Mouse (Mus musculus) liver, adult 2 months (tissue): ENCODE data around the gene Itga2b. TPM values are rescaled to one million over a fixed set of nuclear protein-coding genes. Genes with fewer than 3 reads are reported as not detected.

Experiments used
- DNase-seq: peaks from one replicate; pipeline ENCODE4 v3.0.0-alpha.2; 2011; ENCODE audit warnings: low read depth, low spot score; ENCODE audit errors: extremely low read depth
- H3K27ac ChIP-seq: fragments of 200-500 bp; replicated peaks from 2 replicates; pipeline ENCODE4 v1.5.1; 2012; ENCODE audit warnings: low read depth, mild to moderate bottlenecking, control low read depth, inconsistent platforms, low read length; ENCODE audit not compliant: insufficient read depth
- H3K27me3 ChIP-seq: fragments of 200-500 bp; 2 replicates; pipeline ENCODE4 v1.6.1; 2012; ENCODE audit warnings: mild to moderate bottlenecking, moderate library complexity, low read length, inconsistent platforms; ENCODE audit not compliant: control insufficient read depth, insufficient read depth
- H3K36me3 ChIP-seq: fragments of 200-500 bp; 2 replicates; pipeline ENCODE4 v1.6.1; 2012; ENCODE audit warnings: low read length, inconsistent platforms; ENCODE audit not compliant: control insufficient read depth, insufficient read depth
- H3K4me1 ChIP-seq: fragments of 200-500 bp; 2 replicates; pipeline ENCODE4 v1.6.1; 2011; ENCODE audit warnings: low read length; ENCODE audit not compliant: control insufficient read depth, insufficient read depth
- H3K4me3 ChIP-seq: fragments of 200-500 bp; 2 replicates; pipeline ENCODE4 v1.5.1; 2011; ENCODE audit warnings: low read depth, mild to moderate bottlenecking, control low read depth, low read length, moderate library complexity; ENCODE audit not compliant: insufficient read depth
- H3K79me2 ChIP-seq: fragments of 200-500 bp; 2 replicates; pipeline ENCODE4 v1.6.1; 2012; ENCODE audit warnings: inconsistent platforms, mild to moderate bottlenecking, low read length, moderate library complexity; ENCODE audit not compliant: control insufficient read depth, insufficient read depth
- H3K9ac ChIP-seq: fragments of 200-500 bp; 2 replicates; pipeline ENCODE4 v1.6.1; 2012; ENCODE audit warnings: low read depth, mild to moderate bottlenecking, control low read depth, inconsistent platforms, low read length
- CTCF ChIP-seq: fragments of 200-500 bp; IDR thresholded peaks from 2 replicates; pipeline ENCODE4 v1.5.1; 2011; ENCODE audit warnings: low read depth, low read length, control low read depth
- POLR2A ChIP-seq: fragments of 200-500 bp; IDR thresholded peaks from 2 replicates; pipeline ENCODE4 v1.6.1; 2011; ENCODE audit warnings: low read length, control low read depth; ENCODE audit not compliant: insufficient read depth; ENCODE audit errors: extremely low read depth
- WGBS: fragments of 180-500 bp; shearing (Covaris S2); methylation state at CpG from one replicate; pipeline ENCODE4 v1.1.7; 2018; 5-methylcytosine and 5-hydroxymethylcytosine counted together
- polyA plus RNA-seq: library from polyadenylated mRNA; depleted of rRNA; stranded (reverse); fragments of >200 nt; gene quantifications from 2 replicates; pipeline ENCODE4 v1.2.3, GENCODE M21; 2012
- total RNA-seq: library from RNA; depleted of rRNA; stranded (reverse); fragments of >200 nt; gene quantifications from 2 replicates; pipeline ENCODE4 v1.2.3, GENCODE M21; 2014

The Itga2b gene
- total and polyA plus RNA-seq, 2 experiments: 1.6 to 7.1 TPM

DNA sequence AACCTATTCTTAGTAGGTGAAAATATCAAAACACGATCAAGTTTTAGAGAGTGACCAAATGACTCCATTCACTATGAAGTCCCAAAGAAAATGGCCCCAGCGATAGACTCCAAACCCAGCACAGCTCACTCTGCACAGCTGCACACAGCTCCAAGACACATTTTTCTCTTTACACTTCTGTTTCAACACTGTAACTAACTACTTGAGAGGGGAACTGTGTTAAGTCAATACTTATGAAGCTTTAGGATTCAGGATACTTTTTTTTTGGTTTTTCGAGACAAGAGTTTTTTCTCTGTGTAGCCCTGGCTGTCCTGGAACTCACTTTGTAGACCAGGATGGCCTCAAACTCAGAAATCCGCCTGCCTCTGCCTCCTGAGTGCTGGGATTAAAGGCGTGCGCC is 25.2 kb upstream of the Itga2b start:
- H3K36me3 ChIP-seq: peaks cover 17% of the 10 kb centered on the region
- TF ChIP-seq POLR2A (no peak), CTCF (no peak)

GRCm38 (mm10) chr11:102494063-102494650 is 24.2 kb upstream of the Itga2b start:
- TF ChIP-seq POLR2A: no peak
- TF ChIP-seq CTCF: no peak
- H3K9ac ChIP-seq: no peak overlapping the region
- H3K27ac ChIP-seq: no peak overlapping the region
- WGBS: 88% methylated on average over 7 of the region's 7 CpGs
- H3K4me1 ChIP-seq: peaks cover 6% of the 10 kb centered on the region; the same call in 1 of the 2 replicates
- H3K27me3 ChIP-seq: no peaks in the 10 kb centered on the region
- no peak for DNase-seq
- peaks cover 11% of the 10 kb centered on the region for H3K36me3 ChIP-seq
- no peak overlapping the region for H3K4me3 ChIP-seq
- peaks cover 5% of the 10 kb centered on the region; the same call in 1 of the 2 replicates for H3K79me2 ChIP-seq

More for the DNA sequence above, 25.2 kb upstream of the Itga2b start:
- no peak overlapping the region for H3K4me3 ChIP-seq
- no peaks in the 10 kb centered on the region for H3K27me3 ChIP-seq
- peaks cover 5% of the 10 kb centered on the region; the same call in 1 of the 2 replicates for H3K79me2 ChIP-seq
- peak overlapping the region; percentile 61; the same call in 1 of the 2 replicates for H3K27ac ChIP-seq
- DNase-seq: no peak
- peaks cover 6% of the 10 kb centered on the region; the same call in 1 of the 2 replicates for H3K4me1 ChIP-seq
- H3K9ac ChIP-seq: no peak overlapping the region
- 97% methylated on average over 6 of the region's 6 CpGs for WGBS

DNA sequence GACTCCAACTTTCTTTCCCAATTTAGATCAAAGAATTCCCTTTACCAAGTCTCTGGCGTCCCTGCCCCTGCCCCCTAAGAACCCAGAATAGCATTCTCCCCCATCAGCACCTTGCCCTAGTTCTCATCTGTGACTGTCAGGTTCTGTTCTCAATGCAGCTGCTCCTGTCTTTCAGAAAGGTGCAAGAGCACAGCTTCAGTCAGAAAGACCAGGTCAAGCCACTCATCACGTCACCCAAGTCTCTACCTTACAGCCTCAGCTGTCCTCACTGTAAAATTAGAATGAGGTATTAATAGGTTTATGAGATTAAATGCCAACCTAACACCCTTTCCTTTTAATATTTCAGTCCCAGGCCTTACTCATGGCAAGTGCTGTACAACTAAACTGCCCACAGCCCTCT is 23.3 kb upstream of the Itga2b start:
- Histone ChIP-seq H3K4me3 (no peak overlapping the region), H3K4me1 (peaks cover 6% of the 10 kb centered on the region; the same call in 1 of the 2 replicates), H3K36me3 (peaks cover 6% of the 10 kb centered on the region), H3K27ac (no peak overlapping the region), H3K79me2 (peaks cover 5% of the 10 kb centered on the region; the same call in 1 of the 2 replicates), H3K9ac (no peak overlapping the region), H3K27me3 (no peaks in the 10 kb centered on the region)
- 96% methylated on average over 2 of the region's 2 CpGs for WGBS
- TF ChIP-seq CTCF (no peak), POLR2A (no peak)
- DNase-seq: no peak

DNA sequence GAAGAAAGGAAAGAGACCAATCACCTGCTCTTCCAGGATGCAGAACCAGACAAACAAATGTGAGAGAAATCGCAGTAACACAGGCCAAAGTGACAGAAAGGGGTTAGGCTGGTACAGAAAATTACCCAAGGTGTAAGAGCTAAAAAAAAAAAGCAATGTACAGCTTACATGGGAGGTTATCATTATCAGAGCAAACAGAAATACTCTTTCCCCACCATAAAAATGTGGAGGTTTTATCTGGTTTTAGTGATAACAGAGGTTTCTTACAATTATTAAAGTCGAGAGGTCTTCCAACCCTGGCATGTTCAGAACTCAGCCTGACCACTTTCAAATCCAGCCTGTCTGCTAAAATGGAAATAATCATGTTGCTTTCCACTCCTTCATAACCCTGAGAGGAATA is 18.0 kb upstream of the Itga2b start:
- H3K79me2 ChIP-seq: no peaks in the 10 kb centered on the region
- 75% methylated on average over 2 of the region's 2 CpGs for WGBS
- no peak overlapping the region for H3K27ac ChIP-seq
- TF ChIP-seq POLR2A: no peak
- no peak for TF ChIP-seq CTCF
- H3K27me3 ChIP-seq: no peaks in the 10 kb centered on the region
- DNase-seq: no peak
- H3K9ac ChIP-seq: no peak overlapping the region
- peaks cover 14% of the 10 kb centered on the region for H3K36me3 ChIP-seq
- 0 out of 2 replicates have a peak, but pooled peaks cover 2% of the 10 kb centered on the region for H3K4me1 ChIP-seq
- no peak overlapping the region for H3K4me3 ChIP-seq

DNA sequence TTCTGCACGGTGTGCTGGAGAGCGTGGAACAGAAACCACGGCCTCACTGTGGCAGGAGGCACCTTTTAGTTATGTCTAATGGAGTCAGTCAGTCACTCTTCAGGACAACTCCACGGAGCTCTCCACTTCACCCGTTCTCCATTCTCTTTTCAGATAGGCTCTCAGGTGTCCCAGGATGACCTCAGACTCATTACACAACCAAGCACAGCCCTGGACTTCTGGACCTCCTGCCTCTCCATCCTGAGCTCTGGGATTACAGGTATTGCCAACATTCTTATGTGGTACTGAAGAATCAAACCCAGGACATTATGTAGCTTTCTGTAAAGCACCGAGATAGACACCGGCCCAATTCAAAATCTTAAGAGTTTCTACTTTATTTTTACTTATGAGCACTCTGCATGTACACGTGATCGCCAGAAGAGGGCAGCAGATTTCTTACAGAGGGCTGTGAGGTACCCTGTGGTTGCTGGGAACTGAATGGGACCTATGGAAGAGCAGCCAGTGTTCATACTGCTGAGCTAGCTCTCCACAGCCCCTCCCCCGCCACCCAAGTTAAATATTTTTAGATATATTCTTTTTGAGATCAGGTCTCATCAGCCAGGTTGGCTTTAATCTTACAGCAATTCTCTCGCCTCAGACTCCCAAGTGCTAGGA is 16.9 kb upstream of the Itga2b start:
- H3K27me3 ChIP-seq: no peaks in the 10 kb centered on the region
- 50% methylated on average over 11 of the region's 11 CpGs for WGBS
- peak; percentile 84 for DNase-seq
- no peaks in the 10 kb centered on the region for H3K79me2 ChIP-seq
- no peak overlapping the region for H3K4me3 ChIP-seq
- peaks cover 21% of the 10 kb centered on the region for H3K36me3 ChIP-seq
- 0 out of 2 replicates have a peak, but pooled peaks cover 2% of the 10 kb centered on the region for H3K4me1 ChIP-seq
- H3K27ac ChIP-seq: no peak overlapping the region
- H3K9ac ChIP-seq: no peak overlapping the region
- TF ChIP-seq POLR2A (no peak), CTCF (peak; percentile 57)

DNA sequence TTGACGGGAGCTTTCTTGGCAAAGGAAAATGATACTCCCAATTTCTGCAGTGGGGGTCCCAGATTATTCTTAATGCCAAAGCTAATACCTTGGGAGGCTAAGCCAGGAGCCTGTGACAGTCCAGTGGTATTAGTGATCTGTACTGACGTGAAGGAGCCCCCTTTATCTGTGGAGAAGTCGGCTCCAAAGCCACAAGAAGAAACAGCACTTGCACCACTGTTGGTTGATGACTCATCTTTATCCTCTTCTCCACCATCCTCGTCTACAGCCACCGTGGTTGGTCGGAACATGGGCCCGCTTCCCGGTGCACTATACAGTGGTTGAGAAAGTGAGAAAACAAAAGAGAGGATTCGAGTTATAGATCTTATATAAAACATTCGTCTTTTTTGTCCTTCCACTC is 11.9 kb upstream of the Itga2b start:
- Histone ChIP-seq H3K9ac (no peak overlapping the region), H3K36me3 (peaks cover 39% of the 10 kb centered on the region), H3K4me1 (0 out of 2 replicates have a peak, but pooled peaks cover 2% of the 10 kb centered on the region), H3K79me2 (no peaks in the 10 kb centered on the region), H3K27me3 (no peaks in the 10 kb centered on the region), H3K27ac (no peak overlapping the region), H3K4me3 (no peak overlapping the region)
- no peak for TF ChIP-seq CTCF
- no peak for TF ChIP-seq POLR2A
- 92% methylated on average over 10 of the region's 10 CpGs for WGBS
- no peak for DNase-seq
